Mouse (Mus musculus) MEL (cell line): Measurements from ENCODE around the gene Zkscan4. TPM values are rescaled to one million over a fixed set of nuclear protein-coding genes. Genes with fewer than 3 reads are reported as not detected.

Source experiments
- DNase-seq: peaks from one replicate; pipeline ENCODE4 v3.0.0; 2011; ENCODE audit warnings: low read depth, low spot score
- H3K27ac ChIP-seq: 2 replicates; pipeline ENCODE4 v1.5.1; 2012; ENCODE audit warnings: low read depth, mild to moderate bottlenecking, control low read depth, low read length, moderate library complexity; ENCODE audit not compliant: control insufficient read depth
- H3K27me3 ChIP-seq, 2 experiments: fragments of 150-350 bp in 1 of 2; sonication (generic) in 1 of 2; 2 replicates each; pipeline ENCODE4 v1.6.1; 2012; ENCODE audit warnings: low read length in 2 of 2, mild to moderate bottlenecking in 2 of 2, improper control_type of control experiment in 1 of 2, moderate library complexity in 1 of 2; ENCODE audit not compliant: insufficient read depth in 2 of 2, control insufficient read depth in 1 of 2
- H3K36me3 ChIP-seq, 2 experiments: 2 replicates each; pipeline ENCODE4 v1.6.1; 2012 to 2014; ENCODE audit warnings: low read length in 2 of 2, improper control_type of control experiment in 1 of 2, inconsistent platforms in 1 of 2, mild to moderate bottlenecking in 1 of 2; ENCODE audit not compliant: insufficient read depth in 2 of 2, control insufficient read depth in 1 of 2
- H3K4me1 ChIP-seq, 2 experiments: fragments of 150-350 bp in 1 of 2; sonication (generic) in 1 of 2; 2 replicates each; pipeline ENCODE4 v1.6.1; 2012; ENCODE audit warnings: low read length in 2 of 2, improper control_type of control experiment in 1 of 2, mild to moderate bottlenecking in 1 of 2; ENCODE audit not compliant: insufficient read depth in 2 of 2, control insufficient read depth in 1 of 2
- H3K4me3 ChIP-seq, 2 experiments: fragments of 150-350 bp in 1 of 2; sonication (generic) in 1 of 2; 2 replicates each; pipeline ENCODE4 v1.5.1; 2012; ENCODE audit warnings: low read depth in 2 of 2, low read length in 2 of 2, mild to moderate bottlenecking in 2 of 2, moderate library complexity in 2 of 2, control low read depth in 1 of 2, improper control_type of control experiment in 1 of 2; ENCODE audit not compliant: control insufficient read depth in 1 of 2, insufficient read depth in 1 of 2
- H3K79me2 ChIP-seq: 2 replicates; pipeline ENCODE4 v1.6.1; 2012; ENCODE audit warnings: mild to moderate bottlenecking, low read length, moderate library complexity; ENCODE audit not compliant: control insufficient read depth, poor library complexity, insufficient read depth
- H3K9ac ChIP-seq: 2 replicates; pipeline ENCODE4 v1.6.1; 2012; ENCODE audit warnings: low read depth, mild to moderate bottlenecking, control low read depth, low read length, moderate library complexity; ENCODE audit not compliant: control insufficient read depth, poor library complexity, severe bottlenecking
- H3K9me3 ChIP-seq: fragments of 150-350 bp; sonication (generic); replicated peaks from 2 replicates; pipeline ENCODE4 v1.6.1; 2012; ENCODE audit warnings: mild to moderate bottlenecking, low read length, improper control_type of control experiment, moderate library complexity; ENCODE audit not compliant: insufficient read depth
- BHLHE40 ChIP-seq: IDR thresholded peaks from 2 replicates; pipeline ENCODE4 v1.6.1; 2012; ENCODE audit warnings: low read depth, mild to moderate bottlenecking, inconsistent platforms, low read length, improper control_type of control experiment, borderline replicate concordance
- CHD1 ChIP-seq: IDR thresholded peaks from 2 replicates; pipeline ENCODE4 v1.6.1; 2012; ENCODE audit warnings: low read depth, mild to moderate bottlenecking, inconsistent platforms, low read length, improper control_type of control experiment
- CHD2 ChIP-seq: IDR thresholded peaks from 2 replicates; pipeline ENCODE4 v1.6.1; 2011; ENCODE audit warnings: low read length, improper control_type of control experiment
- CTCF ChIP-seq, 3 experiments: IDR thresholded peaks in 2 of 3; conservative IDR thresholded peaks in 1 of 3; 2 replicates each; pipeline ENCODE4 v1.5.1; 2011 to 2012; ENCODE audit warnings: low read length in 3 of 3, low read depth in 2 of 3, mild to moderate bottlenecking in 2 of 3, improper control_type of control experiment in 1 of 3, inconsistent platforms in 1 of 3, mixed read lengths in 1 of 3, moderate library complexity in 1 of 3; ENCODE audit not compliant: control insufficient read depth in 1 of 3, insufficient read depth in 1 of 3, poor library complexity in 1 of 3, severe bottlenecking in 1 of 3
- ELF1 ChIP-seq: IDR thresholded peaks from 2 replicates; pipeline ENCODE4 v1.6.1; 2014; ENCODE audit warnings: low read depth, mild to moderate bottlenecking, inconsistent platforms, low read length, improper control_type of control experiment, moderate library complexity
- EP300 ChIP-seq, 2 experiments: IDR thresholded peaks; 2 replicates each; pipeline ENCODE4 v1.6.1; 2011; ENCODE audit warnings: improper control_type of control experiment in 2 of 2, low read length in 2 of 2, low read depth in 1 of 2, mild to moderate bottlenecking in 1 of 2
- GABPA ChIP-seq: IDR thresholded peaks from 2 replicates; pipeline ENCODE4 v1.6.1; 2012; ENCODE audit warnings: low read depth, mild to moderate bottlenecking, inconsistent platforms, low read length, improper control_type of control experiment, moderate library complexity
- GATA1 ChIP-seq: IDR thresholded peaks from 2 replicates; pipeline ENCODE4 v1.6.1; 2011; ENCODE audit warnings: low read depth, low read length, improper control_type of control experiment
- HCFC1 ChIP-seq: IDR thresholded peaks from 2 replicates; pipeline ENCODE4 v1.6.1; 2012; ENCODE audit warnings: low read depth, mild to moderate bottlenecking, inconsistent platforms, low read length, improper control_type of control experiment, moderate library complexity
- JUND ChIP-seq: IDR thresholded peaks from 2 replicates; pipeline ENCODE4 v1.6.1; 2011; ENCODE audit warnings: low read depth, mild to moderate bottlenecking, improper control_type of control experiment, low read length
- KAT2A ChIP-seq: conservative IDR thresholded peaks from 2 replicates; pipeline ENCODE4 v1.6.1; 2012; ENCODE audit warnings: low read depth, low read length, improper control_type of control experiment, inconsistent platforms
- MAX ChIP-seq: IDR thresholded peaks from 2 replicates; pipeline ENCODE4 v1.6.1; 2011; ENCODE audit warnings: low read length, improper control_type of control experiment
- MAZ ChIP-seq: IDR thresholded peaks from 2 replicates; pipeline ENCODE4 v1.6.1; 2012; ENCODE audit warnings: low read depth, mild to moderate bottlenecking, inconsistent platforms, low read length, improper control_type of control experiment
- MEF2A ChIP-seq: IDR thresholded peaks from 2 replicates; pipeline ENCODE4 v1.6.1; 2014; ENCODE audit warnings: low read depth, mild to moderate bottlenecking, inconsistent platforms, low read length, improper control_type of control experiment; ENCODE audit not compliant: poor library complexity, insufficient replicate concordance, severe bottlenecking; ENCODE audit errors: extremely low read depth
- MXI1 ChIP-seq: IDR thresholded peaks from 2 replicates; pipeline ENCODE4 v1.6.1; 2011; ENCODE audit warnings: mild to moderate bottlenecking, low read depth, low read length, improper control_type of control experiment
- MYC ChIP-seq: IDR thresholded peaks from 2 replicates; pipeline ENCODE4 v1.6.1; 2011; ENCODE audit warnings: low read depth, mild to moderate bottlenecking, low read length, improper control_type of control experiment, moderate library complexity
- NELFE ChIP-seq: IDR thresholded peaks from 2 replicates; pipeline ENCODE4 v1.6.1; 2011; ENCODE audit warnings: low read depth, low read length, improper control_type of control experiment
- POLR2A ChIP-seq, 2 experiments: IDR thresholded peaks; 2 replicates each; pipeline ENCODE4 v1.6.1; 2011 to 2012; ENCODE audit warnings: low read length in 2 of 2, mild to moderate bottlenecking in 2 of 2, control low read depth in 1 of 2, improper control_type of control experiment in 1 of 2, low read depth in 1 of 2, moderate library complexity in 1 of 2; ENCODE audit not compliant: control insufficient read depth in 1 of 2, insufficient read depth in 1 of 2, poor library complexity in 1 of 2
- POLR2AphosphoS5 ChIP-seq: IDR thresholded peaks from 2 replicates; pipeline ENCODE4 v1.6.1; 2012; ENCODE audit warnings: low read depth, borderline replicate concordance, mild to moderate bottlenecking, inconsistent platforms, low read length, moderate library complexity, mixed read lengths
- RAD21 ChIP-seq: IDR thresholded peaks from 2 replicates; pipeline ENCODE4 v1.6.1; 2011; ENCODE audit warnings: mild to moderate bottlenecking, low read depth, low read length, improper control_type of control experiment
- RCOR1 ChIP-seq: IDR thresholded peaks from 2 replicates; pipeline ENCODE4 v1.6.1; 2012; ENCODE audit warnings: low read depth, mild to moderate bottlenecking, inconsistent platforms, low read length, improper control_type of control experiment
- SIN3A ChIP-seq: IDR thresholded peaks from 2 replicates; pipeline ENCODE4 v1.6.1; 2012; ENCODE audit warnings: low read length, improper control_type of control experiment, inconsistent platforms
- SMC3 ChIP-seq: IDR thresholded peaks from 2 replicates; pipeline ENCODE4 v1.6.1; 2011; ENCODE audit warnings: low read depth, low read length, improper control_type of control experiment
- TAL1 ChIP-seq: IDR thresholded peaks from 2 replicates; pipeline ENCODE4 v1.6.1; 2012; ENCODE audit warnings: mild to moderate bottlenecking, inconsistent platforms, low read length, moderate library complexity, mixed read lengths
- TBP ChIP-seq: IDR thresholded peaks from 2 replicates; pipeline ENCODE4 v1.8.0; 2011; ENCODE audit warnings: low read depth, low read length, improper control_type of control experiment
- TCF12 ChIP-seq: IDR thresholded peaks from 2 replicates; pipeline ENCODE4 v1.6.1; 2014; ENCODE audit warnings: low read depth, mild to moderate bottlenecking, inconsistent platforms, low read length, improper control_type of control experiment, moderate library complexity
- USF1 ChIP-seq: IDR thresholded peaks from 2 replicates; pipeline ENCODE4 v1.6.1; 2014; ENCODE audit warnings: low read depth, mild to moderate bottlenecking, inconsistent platforms, low read length, improper control_type of control experiment, moderate library complexity
- USF2 ChIP-seq, 2 experiments: IDR thresholded peaks; 2 replicates each; pipeline ENCODE4 v1.6.1; 2011 to 2012; ENCODE audit warnings: improper control_type of control experiment in 2 of 2, low read length in 2 of 2, borderline replicate concordance in 1 of 2, inconsistent platforms in 1 of 2, low read depth in 1 of 2, mild to moderate bottlenecking in 1 of 2; ENCODE audit not compliant: insufficient read depth in 1 of 2
- ZC3H11A ChIP-seq: IDR thresholded peaks from 2 replicates; pipeline ENCODE4 v1.6.1; 2012; ENCODE audit warnings: low read depth, mild to moderate bottlenecking, inconsistent platforms, low read length, improper control_type of control experiment
- ZMIZ1 ChIP-seq: IDR thresholded peaks from 2 replicates; pipeline ENCODE4 v1.6.1; 2012; ENCODE audit warnings: low read depth, mild to moderate bottlenecking, inconsistent platforms, low read length, improper control_type of control experiment, moderate library complexity
- ZNF384 ChIP-seq: IDR thresholded peaks from 2 replicates; pipeline ENCODE4 v1.6.1; 2012; ENCODE audit warnings: low read depth, mild to moderate bottlenecking, inconsistent platforms, low read length, improper control_type of control experiment
- polyA plus RNA-seq, 2 experiments: library from polyadenylated mRNA; stranded (reverse) in 1 of 2; unstranded in 1 of 2; fragments of >175 nt in 1 of 2; fragments of >200 nt in 1 of 2; gene quantifications; 2 replicates each; pipeline versions ENCODE4 v1.2.1 to v1.2.4; 2012; ENCODE audit warnings: low replicate concordance in 2 of 2, low read depth in 1 of 2; ENCODE audit not compliant: insufficient read length in 2 of 2, insufficient read depth in 1 of 2, missing spikeins in 1 of 2
- total RNA-seq: library from RNA; depleted of rRNA; stranded (reverse); fragments of 300-350 nt; gene quantifications from 2 replicates; pipeline ENCODE4 v1.2.3, GENCODE M21; 2012

Gene Zkscan4
- total and polyA plus RNA-seq, 3 experiments, result not detected

DNA sequence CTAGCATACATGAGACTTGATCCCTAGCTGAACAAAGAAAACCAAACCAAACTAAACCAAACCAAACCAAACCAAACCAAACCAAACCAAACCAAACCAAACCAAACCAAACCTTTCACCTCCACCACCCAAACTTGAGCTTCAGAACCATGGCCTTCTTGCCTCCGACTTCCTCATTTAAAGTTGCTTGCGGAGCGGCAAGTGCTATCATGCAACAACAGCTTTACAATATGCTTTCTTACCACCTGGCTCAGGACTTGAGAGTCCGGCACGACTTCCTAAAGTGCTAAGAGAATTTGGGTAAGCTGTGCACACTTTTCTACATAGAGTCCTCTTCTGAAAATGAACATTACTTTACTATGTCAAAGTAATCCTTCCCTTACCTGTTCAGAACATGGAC is 23.6 kb downstream of the Zkscan4 start:
- Histone ChIP-seq H3K27me3 (peaks cover 0 to 2% of the 10 kb centered on the region in 2 experiments; a peak in 1 of 4 replicates), H3K9ac (no peak overlapping the region), H3K4me3 (no peak overlapping the region), H3K79me2 (no peaks in the 10 kb centered on the region; the same call in 1 of the 2 replicates), H3K36me3 (peaks cover 0 to 5% of the 10 kb centered on the region in 2 experiments; a peak in 2 of 4 replicates), H3K27ac (no peak overlapping the region), H3K4me1 (peaks cover 0 to 3% of the 10 kb centered on the region in 2 experiments; a peak in 2 of 4 replicates), H3K9me3 (no peaks in the 10 kb centered on the region)
- TF ChIP-seq TAL1, result peak; percentile 15; the same call in 1 of the 2 replicates
- TF ChIP-seq BHLHE40, result no peak
- no peak for TF ChIP-seq TCF12
- no peak for TF ChIP-seq GATA1
- TF ChIP-seq RAD21, result no peak
- TF ChIP-seq MEF2A, result no peak
- peak; percentile 57 for DNase-seq

DNA sequence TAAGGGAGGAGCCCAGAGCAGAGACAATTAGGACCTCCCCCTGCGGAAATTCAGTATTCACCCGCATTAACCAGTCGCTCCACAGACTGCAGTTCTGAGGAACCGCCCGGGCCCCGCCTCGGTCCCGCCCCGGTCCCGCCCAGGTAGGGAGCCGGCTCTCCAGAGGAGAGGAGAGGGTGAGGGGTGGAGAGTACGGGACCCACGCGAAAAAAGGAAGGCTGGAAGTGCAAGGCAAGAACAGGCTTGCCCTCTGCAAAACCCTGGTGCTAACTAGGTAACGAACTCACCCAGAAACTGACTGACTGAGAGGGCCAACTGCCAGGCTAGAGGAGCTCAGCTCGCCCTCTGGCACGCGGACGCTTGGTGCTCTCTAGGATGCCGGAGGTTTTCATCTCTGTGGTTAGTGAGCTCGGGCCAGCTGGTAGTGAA is 27.5 kb downstream of the Zkscan4 start:
- peaks cover 0 to 5% of the 10 kb centered on the region in 2 experiments; a peak in 2 of 4 replicates for H3K36me3 ChIP-seq
- no peak for TF ChIP-seq ZC3H11A
- TF ChIP-seq CHD1, result no peak
- no peak for TF ChIP-seq EP300 (IDR thresholded peaks at IDR 0.05; ENCODE audit: low read depth in 1 of 2, low read length in 2 of 2)
- no peak for TF ChIP-seq CHD2
- TF ChIP-seq HCFC1, result peak; percentile 77
- TF ChIP-seq ZMIZ1, result no peak
- no peak for TF ChIP-seq SMC3
- TF ChIP-seq ELF1, result 0 out of 2 replicates have a peak, but pooled peaks have one; percentile 25
- TF ChIP-seq KAT2A, result no peak
- TF ChIP-seq JUND, result no peak
- no peak for TF ChIP-seq BHLHE40
- peak; percentile 78 for TF ChIP-seq NELFE
- no peak for TF ChIP-seq RCOR1
- peak; percentile 90 for TF ChIP-seq MYC
- peak; percentile 88 for TF ChIP-seq MAX
- no peak for TF ChIP-seq MEF2A
- no peak for TF ChIP-seq USF2 (IDR thresholded peaks at IDR 0.05; ENCODE audit: borderline replicate concordance in 1 of 2, insufficient read depth in 1 of 2, low read depth in 1 of 2, low read length in 2 of 2)
- TF ChIP-seq GABPA, result no peak
- no peak for TF ChIP-seq CTCF (IDR thresholded peaks at IDR 0.05 in 2 of 3, conservative IDR thresholded peaks at IDR 0.05 in 1 of 3; ENCODE audit: control insufficient read depth in 1 of 3, insufficient read depth in 1 of 3, low read depth in 2 of 3, low read length in 3 of 3, poor library complexity in 1 of 3, severe bottlenecking in 1 of 3)
- no peak for TF ChIP-seq MAZ
- peak; percentile 69 to 89 for TF ChIP-seq POLR2A (IDR thresholded peaks at IDR 0.05; ENCODE audit: control insufficient read depth in 1 of 2, insufficient read depth in 1 of 2, low read depth in 1 of 2, low read length in 2 of 2, poor library complexity in 1 of 2)
- no peak for TF ChIP-seq POLR2AphosphoS5
- peak; percentile 59; the same call in 1 of the 2 replicates for TF ChIP-seq MXI1
- peak; percentile 55; the same call in 1 of the 2 replicates for TF ChIP-seq SIN3A
- no peak for TF ChIP-seq ZNF384
- TF ChIP-seq TBP, result peak; percentile 44; the same call in 1 of the 2 replicates
- TF ChIP-seq USF1, result no peak
- no peak for TF ChIP-seq TAL1
- peak; percentile 95 for DNase-seq
- H3K9ac ChIP-seq, result peak overlapping the region; percentile 77
- peak overlapping the region; percentile 82 to 88 for H3K4me3 ChIP-seq
- peaks cover 0 to 3% of the 10 kb centered on the region in 2 experiments; a peak in 2 of 4 replicates for H3K4me1 ChIP-seq
- H3K79me2 ChIP-seq, result no peaks in the 10 kb centered on the region; the same call in 1 of the 2 replicates
- H3K27me3 ChIP-seq, result no peaks in the 10 kb centered on the region
- no peaks in the 10 kb centered on the region for H3K9me3 ChIP-seq
- H3K27ac ChIP-seq, result peak overlapping the region; percentile 64
